Mouse (Mus musculus): ENCODE results near the gene Unc13c. TPM values are rescaled to one million over a fixed set of nuclear protein-coding genes. Genes with fewer than 3 reads are reported as not detected.
A peak's percentile ranks its signal among the peaks of the same experiment; 100 is the strongest.

The Unc13c gene
- polyA plus RNA-seq, 1 experiment from 2014 or later: 0.17 TPM

DNA sequence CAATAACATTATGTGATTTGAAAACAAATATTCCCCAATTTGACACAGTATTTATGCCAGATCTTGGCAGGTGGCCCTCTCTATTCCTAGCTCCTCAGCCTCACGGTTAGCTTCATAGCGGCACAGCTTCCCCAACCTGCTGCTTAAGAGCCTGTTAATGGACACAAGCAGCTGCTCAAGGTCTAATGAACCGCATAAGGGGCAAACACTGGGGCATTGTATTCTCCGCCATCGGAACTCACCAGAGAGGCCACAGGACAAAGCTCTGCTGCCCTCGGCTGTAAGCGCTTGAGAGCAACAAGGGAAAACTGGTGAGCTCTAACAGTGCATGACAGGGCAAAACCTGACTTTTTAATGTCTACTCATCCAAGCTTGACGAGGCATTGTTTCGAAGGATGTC is 2.0 kb upstream of the Unc13c start:
- Histone ChIP-seq H3K9me3 (replicated peaks; ENCODE audit: control insufficient read depth, low read length) (no peaks in the 10 kb centered on the region), H3K4me2 (ENCODE audit: low read depth, low read length) (no peak overlapping the region), H3K27me3 (ENCODE audit: control insufficient read depth, insufficient read depth, low read length) (no peaks in the 10 kb centered on the region), H3K36me3 (replicated peaks; ENCODE audit: control insufficient read depth, insufficient read depth, low read depth, low read length) (no peaks in the 10 kb centered on the region), H3K27ac (replicated peaks; ENCODE audit: low read depth, low read length) (no peak overlapping the region), H3K9ac (replicated peaks; ENCODE audit: low read length) (no peak overlapping the region), H3K4me1 (ENCODE audit: control insufficient read depth, insufficient read depth, low read length) (peaks cover 2% of the 10 kb centered on the region; the same call in 1 of the 2 replicates), H3K4me3 (ENCODE audit: low read depth, low read length) (no peak overlapping the region)
- ATAC-seq (replicated peaks; ENCODE audit: insufficient number of reproducible peaks, low FRiP score, low TSS enrichment, low read depth) (peak; percentile 73; the same call in 1 of the 2 replicates), DNase-seq (ENCODE audit: low spot score) (peak; percentile 31)
- WGBS: 19% methylated on average over 9 of the region's 9 CpGs

- H3K27ac ChIP-seq (replicated peaks; ENCODE audit: low read depth, low read length): no peak overlapping the region
- WGBS: 76% methylated on average over 9 of the region's 9 CpGs
Observed at GRCm38 (mm10) chr9:73965322-73965915, 3.3 kb downstream of the Unc13c start.

GRCm38 (mm10) chr9:73962471-73962870 is 6.3 kb downstream of the Unc13c start:
- Histone ChIP-seq H3K27me3 (ENCODE audit: control insufficient read depth, insufficient read depth, low read length) (no peaks in the 10 kb centered on the region), H3K4me3 (ENCODE audit: low read depth, low read length) (no peak overlapping the region), H3K4me1 (ENCODE audit: control insufficient read depth, insufficient read depth, low read length) (no peaks in the 10 kb centered on the region), H3K27ac (replicated peaks; ENCODE audit: low read depth, low read length) (no peak overlapping the region), H3K9ac (replicated peaks; ENCODE audit: low read length) (no peak overlapping the region), H3K4me2 (ENCODE audit: low read depth, low read length) (no peak overlapping the region), H3K36me3 (replicated peaks; ENCODE audit: control insufficient read depth, insufficient read depth, low read depth, low read length) (no peaks in the 10 kb centered on the region), H3K9me3 (replicated peaks; ENCODE audit: control insufficient read depth, low read length) (no peaks in the 10 kb centered on the region)
- DNase-seq (ENCODE audit: low spot score) (no peak), ATAC-seq (replicated peaks; ENCODE audit: insufficient number of reproducible peaks, low FRiP score, low TSS enrichment, low read depth) (no peak)
- WGBS: 75% methylated on average over 6 of the region's 6 CpGs

More at GRCm38 (mm10) chr9:73965322-73965915, 3.3 kb downstream of the Unc13c start:
- Histone ChIP-seq H3K9ac (replicated peaks; ENCODE audit: low read length) (no peak overlapping the region), H3K27me3 (ENCODE audit: control insufficient read depth, insufficient read depth, low read length) (no peaks in the 10 kb centered on the region), H3K36me3 (replicated peaks; ENCODE audit: control insufficient read depth, insufficient read depth, low read depth, low read length) (no peaks in the 10 kb centered on the region), H3K4me3 (ENCODE audit: low read depth, low read length) (no peak overlapping the region), H3K4me2 (ENCODE audit: low read depth, low read length) (no peak overlapping the region), H3K4me1 (ENCODE audit: control insufficient read depth, insufficient read depth, low read length) (peaks cover 2% of the 10 kb centered on the region; the same call in 1 of the 2 replicates), H3K9me3 (replicated peaks; ENCODE audit: control insufficient read depth, low read length) (no peaks in the 10 kb centered on the region)
- DNase-seq (ENCODE audit: low spot score) (no peak), ATAC-seq (replicated peaks; ENCODE audit: insufficient number of reproducible peaks, low FRiP score, low TSS enrichment, low read depth) (no peak)

DNA sequence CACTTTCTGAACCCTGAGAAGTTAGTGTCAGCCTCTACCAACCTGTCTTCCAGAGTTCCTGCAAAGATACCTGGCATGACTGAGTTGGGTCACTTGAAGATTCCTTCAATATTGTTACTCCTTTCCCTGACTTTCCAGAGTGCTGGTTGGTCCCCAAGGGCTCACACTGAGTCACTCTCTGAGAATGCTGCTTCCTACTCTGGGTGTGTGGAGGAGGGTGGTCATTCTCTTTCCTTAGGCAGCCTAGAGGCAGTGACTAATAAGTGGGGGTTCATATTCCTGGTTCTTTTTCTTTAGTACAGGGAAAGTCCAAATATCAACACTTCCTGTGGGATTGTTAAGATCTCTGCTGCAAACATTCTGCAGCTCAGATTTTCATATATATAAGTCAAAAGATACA is 16.4 kb downstream of the Unc13c start:
- Histone ChIP-seq H3K9ac (replicated peaks; ENCODE audit: low read length) (no peak overlapping the region), H3K4me2 (ENCODE audit: low read depth, low read length) (no peak overlapping the region), H3K9me3 (replicated peaks; ENCODE audit: control insufficient read depth, low read length) (no peaks in the 10 kb centered on the region), H3K4me1 (ENCODE audit: control insufficient read depth, insufficient read depth, low read length) (no peaks in the 10 kb centered on the region), H3K36me3 (replicated peaks; ENCODE audit: control insufficient read depth, insufficient read depth, low read depth, low read length) (no peaks in the 10 kb centered on the region), H3K27me3 (ENCODE audit: control insufficient read depth, insufficient read depth, low read length) (no peaks in the 10 kb centered on the region), H3K27ac (replicated peaks; ENCODE audit: low read depth, low read length) (no peak overlapping the region), H3K4me3 (ENCODE audit: low read depth, low read length) (no peak overlapping the region)
- no peak for ATAC-seq (replicated peaks; ENCODE audit: insufficient number of reproducible peaks, low FRiP score, low TSS enrichment, low read depth)
- DNase-seq (ENCODE audit: low spot score): no peak

DNA sequence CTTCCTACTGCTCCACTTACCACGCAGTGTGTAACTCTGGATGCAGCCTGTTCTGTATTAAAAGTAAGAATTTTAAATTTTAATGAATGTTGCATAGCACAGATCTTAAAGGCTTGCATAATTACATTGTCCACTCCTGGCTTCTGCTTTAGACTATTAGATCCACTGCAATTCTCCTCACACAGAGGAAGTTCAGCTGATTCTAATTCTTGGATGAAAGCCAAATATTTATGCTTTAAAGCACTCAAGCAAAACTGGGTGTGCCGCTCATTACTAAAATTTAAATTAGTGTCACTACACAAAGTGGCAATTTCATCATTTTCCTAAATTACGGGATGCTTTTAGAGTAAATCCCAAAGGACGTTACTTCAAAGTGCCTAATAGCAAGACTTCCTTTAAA is 17.2 kb downstream of the Unc13c start:
- Histone ChIP-seq H3K4me1 (ENCODE audit: control insufficient read depth, insufficient read depth, low read length) (no peaks in the 10 kb centered on the region), H3K27ac (replicated peaks; ENCODE audit: low read depth, low read length) (no peak overlapping the region), H3K36me3 (replicated peaks; ENCODE audit: control insufficient read depth, insufficient read depth, low read depth, low read length) (no peaks in the 10 kb centered on the region), H3K9ac (replicated peaks; ENCODE audit: low read length) (no peak overlapping the region), H3K4me2 (ENCODE audit: low read depth, low read length) (no peak overlapping the region), H3K9me3 (replicated peaks; ENCODE audit: control insufficient read depth, low read length) (no peaks in the 10 kb centered on the region), H3K4me3 (ENCODE audit: low read depth, low read length) (no peak overlapping the region), H3K27me3 (ENCODE audit: control insufficient read depth, insufficient read depth, low read length) (no peaks in the 10 kb centered on the region)
- ATAC-seq (replicated peaks; ENCODE audit: insufficient number of reproducible peaks, low FRiP score, low TSS enrichment, low read depth) (no peak), DNase-seq (ENCODE audit: low spot score) (no peak)
- WGBS: 82% methylated on average over 4 of the region's 4 CpGs

DNA sequence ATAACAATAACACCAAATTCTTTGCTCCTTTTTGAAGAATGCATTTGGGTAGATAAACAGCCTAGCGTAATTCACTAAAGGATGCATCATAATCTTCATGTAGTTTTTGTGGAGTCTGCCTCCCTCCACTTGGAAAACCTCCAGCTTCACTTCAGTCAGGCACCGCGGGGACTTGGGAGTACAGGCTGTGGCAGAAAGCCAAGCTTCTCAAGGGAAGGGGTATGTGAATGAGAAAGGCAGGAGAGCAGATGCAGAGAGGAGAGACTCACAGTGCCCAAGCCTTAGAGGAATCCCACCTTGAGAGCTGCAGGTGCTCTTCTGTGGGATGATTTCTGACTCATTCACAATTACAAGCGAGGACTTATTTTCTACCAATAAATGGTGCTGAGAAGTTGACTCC is 33.9 kb downstream of the Unc13c start:
- Histone ChIP-seq H3K4me3 (ENCODE audit: low read depth, low read length) (no peak overlapping the region), H3K36me3 (replicated peaks; ENCODE audit: control insufficient read depth, insufficient read depth, low read depth, low read length) (no peaks in the 10 kb centered on the region), H3K4me1 (ENCODE audit: control insufficient read depth, insufficient read depth, low read length) (no peaks in the 10 kb centered on the region), H3K4me2 (ENCODE audit: low read depth, low read length) (no peak overlapping the region), H3K27me3 (ENCODE audit: control insufficient read depth, insufficient read depth, low read length) (no peaks in the 10 kb centered on the region), H3K9me3 (replicated peaks; ENCODE audit: control insufficient read depth, low read length) (no peaks in the 10 kb centered on the region), H3K27ac (replicated peaks; ENCODE audit: low read depth, low read length) (no peak overlapping the region), H3K9ac (replicated peaks; ENCODE audit: low read length) (no peak overlapping the region)
- 92% methylated on average over 4 of the region's 4 CpGs for WGBS
- ATAC-seq (replicated peaks; ENCODE audit: insufficient number of reproducible peaks, low FRiP score, low TSS enrichment, low read depth) (no peak), DNase-seq (ENCODE audit: low spot score) (no peak)

- no peak overlapping the region for H3K4me2 ChIP-seq (ENCODE audit: low read depth, low read length)
- no peak for DNase-seq (ENCODE audit: low spot score)
- ATAC-seq (replicated peaks; ENCODE audit: insufficient number of reproducible peaks, low FRiP score, low TSS enrichment, low read depth): no peak
- no peaks in the 10 kb centered on the region for H3K9me3 ChIP-seq (replicated peaks; ENCODE audit: control insufficient read depth, low read length)
- 93% methylated on average over 9 of the region's 9 CpGs for WGBS
- H3K27ac ChIP-seq (replicated peaks; ENCODE audit: low read depth, low read length): no peak overlapping the region
- no peaks in the 10 kb centered on the region for H3K4me1 ChIP-seq (ENCODE audit: control insufficient read depth, insufficient read depth, low read length)
- H3K4me3 ChIP-seq (ENCODE audit: low read depth, low read length): no peak overlapping the region
- H3K36me3 ChIP-seq (replicated peaks; ENCODE audit: control insufficient read depth, insufficient read depth, low read depth, low read length): no peaks in the 10 kb centered on the region
- H3K9ac ChIP-seq (replicated peaks; ENCODE audit: low read length): no peak overlapping the region
- no peaks in the 10 kb centered on the region for H3K27me3 ChIP-seq (ENCODE audit: control insufficient read depth, insufficient read depth, low read length)
Observed at GRCm38 (mm10) chr9:73931988-73932387, 36.8 kb downstream of the Unc13c start.

- H3K27ac ChIP-seq (replicated peaks; ENCODE audit: low read depth, low read length): no peak overlapping the region
- no peaks in the 10 kb centered on the region for H3K27me3 ChIP-seq (ENCODE audit: control insufficient read depth, insufficient read depth, low read length)
- H3K4me3 ChIP-seq (ENCODE audit: low read depth, low read length): no peak overlapping the region
- no peaks in the 10 kb centered on the region for H3K9me3 ChIP-seq (replicated peaks; ENCODE audit: control insufficient read depth, low read length)
- ATAC-seq (replicated peaks; ENCODE audit: insufficient number of reproducible peaks, low FRiP score, low TSS enrichment, low read depth) (no peak), DNase-seq (ENCODE audit: low spot score) (no peak)
- H3K4me2 ChIP-seq (ENCODE audit: low read depth, low read length): no peak overlapping the region
- H3K9ac ChIP-seq (replicated peaks; ENCODE audit: low read length): no peak overlapping the region
- H3K36me3 ChIP-seq (replicated peaks; ENCODE audit: control insufficient read depth, insufficient read depth, low read depth, low read length): no peaks in the 10 kb centered on the region
- no peaks in the 10 kb centered on the region for H3K4me1 ChIP-seq (ENCODE audit: control insufficient read depth, insufficient read depth, low read length)
- WGBS: 78% methylated on average over 2 of the region's 2 CpGs
Observed at GRCm38 (mm10) chr9:73927276-73927675, 41.5 kb downstream of the Unc13c start.

All from embryonic facial prominence, embryonic 11.5 days (tissue).